Mouse (Mus musculus) CH12.LX (cell line): Measurements from ENCODE around the gene Mrpl49. TPM values are rescaled to one million over a fixed set of nuclear protein-coding genes. Genes with fewer than 3 reads are reported as not detected.
A peak's percentile ranks its signal among the peaks of the same experiment; 100 is the strongest.
"Not testable (repeated sequence)": the region's sequence is repeated elsewhere in the genome, so short reads cannot be mapped to it uniquely, and the experiment has no call there.

Experiments used
- DNase-seq: peaks from one replicate; pipeline ENCODE4 v3.0.0-alpha.2; 2013; ENCODE audit errors: extremely low read depth
- H3K27ac ChIP-seq: 2 replicates; pipeline ENCODE4 v1.5.1; 2012; ENCODE audit warnings: low read depth, mild to moderate bottlenecking, control low read depth, moderate library complexity; ENCODE audit not compliant: insufficient read depth
- H3K27me3 ChIP-seq: replicated peaks from 2 replicates; pipeline ENCODE3; 2012; ENCODE audit warnings: inconsistent platforms
- H3K36me3 ChIP-seq, 2 experiments: replicated peaks in 1 of 2; 2 replicates each; pipeline versions ENCODE3 to v1.6.1; 2012; ENCODE audit warnings: inconsistent platforms in 1 of 2, low read length in 1 of 2, mild to moderate bottlenecking in 1 of 2, mixed read lengths in 1 of 2, moderate library complexity in 1 of 2; ENCODE audit not compliant: control insufficient read depth in 1 of 2, insufficient read depth in 1 of 2
- H3K4me1 ChIP-seq, 2 experiments: 2 replicates each; pipeline ENCODE4 v1.6.1; 2012; ENCODE audit warnings: inconsistent platforms in 1 of 2, moderate library complexity in 1 of 2; ENCODE audit not compliant: insufficient read depth in 2 of 2, control insufficient read depth in 1 of 2
- H3K4me2 ChIP-seq: 2 replicates; pipeline ENCODE4 v1.6.1; 2012; ENCODE audit warnings: low read depth, mild to moderate bottlenecking, control low read depth; ENCODE audit not compliant: poor library complexity, insufficient read depth, severe bottlenecking
- H3K4me3 ChIP-seq, 3 experiments: fragments of 150-350 bp in 1 of 3; sonication (generic) in 1 of 3; replicated peaks in 1 of 3; 2 replicates each; pipeline versions ENCODE3 to v1.5.1; 2011 to 2012; ENCODE audit warnings: low read depth in 2 of 3, low read length in 2 of 3, mild to moderate bottlenecking in 2 of 3, moderate library complexity in 2 of 3, control low read depth in 1 of 3, improper control_type of control experiment in 1 of 3, inconsistent platforms in 1 of 3, mixed read lengths in 1 of 3; ENCODE audit not compliant: poor library complexity in 1 of 3
- H3K79me2 ChIP-seq: replicated peaks from 2 replicates; pipeline ENCODE4 v1.6.1; 2012; ENCODE audit warnings: mild to moderate bottlenecking, moderate library complexity; ENCODE audit not compliant: control insufficient read depth, poor library complexity, insufficient read depth, severe bottlenecking; ENCODE audit errors: extremely low read depth
- H3K9ac ChIP-seq: 2 replicates; pipeline ENCODE4 v1.6.1; 2012; ENCODE audit warnings: low read depth, mild to moderate bottlenecking, control low read depth, moderate library complexity; ENCODE audit not compliant: insufficient read depth
- H3K9me3 ChIP-seq: replicated peaks from 2 replicates; pipeline ENCODE3; 2012; ENCODE audit warnings: low read length, inconsistent platforms, mixed read lengths
- CTCF ChIP-seq, 2 experiments: IDR thresholded peaks in 1 of 2; conservative IDR thresholded peaks in 1 of 2; 2 replicates each; pipeline ENCODE4 v1.5.1; 2011 to 2012; ENCODE audit warnings: low read depth in 2 of 2, low read length in 2 of 2, improper control_type of control experiment in 1 of 2, inconsistent platforms in 1 of 2, mild to moderate bottlenecking in 1 of 2, moderate library complexity in 1 of 2
- ELF1 ChIP-seq: IDR thresholded peaks from 2 replicates; pipeline ENCODE4 v1.6.1; 2014; ENCODE audit warnings: low read depth, mild to moderate bottlenecking, inconsistent platforms, low read length, improper control_type of control experiment
- IRF4 ChIP-seq: IDR thresholded peaks from 2 replicates; pipeline ENCODE4 v1.6.1; 2014; ENCODE audit warnings: low read depth, mild to moderate bottlenecking, inconsistent platforms, low read length, improper control_type of control experiment
- JUN ChIP-seq: IDR thresholded peaks from 2 replicates; pipeline ENCODE4 v1.6.1; 2011; ENCODE audit warnings: low read depth, mild to moderate bottlenecking, low read length, improper control_type of control experiment, moderate library complexity; ENCODE audit not compliant: insufficient read depth
- JUND ChIP-seq: conservative IDR thresholded peaks from 2 replicates; pipeline ENCODE4 v1.6.1; 2011; ENCODE audit warnings: low read depth, low read length, improper control_type of control experiment
- MXI1 ChIP-seq: IDR thresholded peaks from 2 replicates; pipeline ENCODE4 v1.6.1; 2011; ENCODE audit warnings: mild to moderate bottlenecking, low read depth, low read length, improper control_type of control experiment
- MYC ChIP-seq: IDR thresholded peaks from 2 replicates; pipeline ENCODE4 v1.6.1; 2011; ENCODE audit warnings: low read depth, mild to moderate bottlenecking, improper control_type of control experiment, low read length
- POLR2A ChIP-seq: IDR thresholded peaks from 2 replicates; pipeline ENCODE4 v1.6.1; 2011; ENCODE audit warnings: low read depth, mild to moderate bottlenecking, improper control_type of control experiment, low read length
- POLR2AphosphoS2 ChIP-seq: IDR thresholded peaks from 2 replicates; pipeline ENCODE4 v1.6.1; 2011; ENCODE audit warnings: low read depth, low read length, improper control_type of control experiment
- RAD21 ChIP-seq: IDR thresholded peaks from 2 replicates; pipeline ENCODE4 v1.6.1; 2011; ENCODE audit warnings: low read depth, mild to moderate bottlenecking, low read length, improper control_type of control experiment, moderate library complexity
- SIN3A ChIP-seq: IDR thresholded peaks from 2 replicates; pipeline ENCODE4 v1.6.1; 2012; ENCODE audit warnings: low read length, improper control_type of control experiment, inconsistent platforms
- SMC3 ChIP-seq: IDR thresholded peaks from 2 replicates; pipeline ENCODE4 v1.6.1; 2011; ENCODE audit warnings: low read depth, low read length, improper control_type of control experiment
- TBP ChIP-seq: conservative IDR thresholded peaks from 2 replicates; pipeline ENCODE4 v1.6.1; 2011; ENCODE audit warnings: low read depth, low read length, improper control_type of control experiment
- dilution Hi-C: fragments of 300-500 bp; cut with MboI; formaldehyde crosslinking; loops from 2 replicates; pipeline ENCODE4 v1.14.3; 2020; ENCODE audit warnings: low sequenced_read_pairs; ENCODE audit not compliant: extremely low pct_unique_long_range_greater_than_20kb, extremely low pct_ligation_motif_present
- in situ Hi-C: fragments of 300-500 bp; cut with MboI; formaldehyde crosslinking; loops from 3 replicates; pipeline ENCODE4 v1.14.3; 2019; ENCODE audit warnings: low sequenced_read_pairs, low pct_ligation_motif_present, low pct_unique_long_range_greater_than_20kb, mixed read lengths
- polyA plus RNA-seq: library from polyadenylated mRNA; unstranded; fragments of >175 nt; gene quantifications from 2 replicates; pipeline ENCODE4 v1.2.1, GENCODE M21; 2012; ENCODE audit warnings: low read depth; ENCODE audit not compliant: insufficient read length
- total RNA-seq, 2 experiments: library from RNA; depleted of rRNA; stranded (reverse); fragments of 300-350 nt in 1 of 2; fragments of >200 nt in 1 of 2; gene quantifications; 2 replicates each; pipeline ENCODE4 v1.2.3; 2012 to 2014

The Mrpl49 gene
- total and polyA plus RNA-seq, 3 experiments = 37.4 to 66.6 (median 59.0) TPM

DNA sequence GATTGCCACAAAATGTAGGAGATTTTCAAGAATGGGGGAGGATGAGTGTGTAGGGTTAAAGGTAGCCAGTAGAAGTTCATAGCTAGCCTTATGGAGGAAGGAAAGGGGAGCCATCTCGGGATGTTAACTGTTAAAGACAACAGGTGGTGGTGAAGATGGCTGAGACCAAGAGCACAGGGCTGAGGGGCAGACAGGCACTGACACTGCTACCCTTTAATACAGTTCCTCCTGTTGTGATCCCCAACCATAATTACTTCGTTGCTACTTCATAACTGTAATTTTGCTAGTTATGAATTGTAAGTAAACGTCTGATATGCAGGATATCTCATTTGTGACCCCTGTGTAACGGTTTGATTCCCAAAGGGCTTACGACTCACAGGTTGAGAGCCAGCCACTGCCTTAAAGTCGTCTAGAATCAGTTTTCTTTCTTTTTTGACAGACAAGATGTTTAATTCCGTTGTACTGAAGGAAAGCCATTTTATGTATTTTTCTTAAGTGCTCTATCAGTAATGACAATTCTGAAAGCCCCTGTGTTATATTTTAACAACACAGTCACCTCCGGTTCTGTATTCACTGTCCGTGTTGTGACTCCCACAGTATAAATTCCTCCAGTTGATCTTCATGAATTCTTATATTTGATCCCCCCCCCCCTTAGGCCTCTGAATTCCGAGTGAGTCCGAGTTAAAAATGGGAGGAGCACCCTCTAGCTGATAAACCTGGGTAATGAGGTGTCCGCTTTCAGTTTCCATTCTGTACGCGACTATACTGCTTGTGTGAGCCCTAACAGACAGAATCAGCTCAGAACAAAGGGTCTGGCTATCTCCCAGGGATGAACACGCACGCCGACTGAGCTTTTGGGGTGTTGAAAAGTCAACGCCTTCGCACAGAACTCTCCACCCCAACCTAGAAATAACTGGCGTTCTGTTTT, 12.0 kb downstream of the Mrpl49 start:
- peak overlapping the region; percentile 99 for H3K27ac ChIP-seq
- H3K79me2 ChIP-seq = peaks cover 36% of the 10 kb centered on the region
- DNase-seq = peak; percentile 65
- peaks cover 29 to 52% of the 10 kb centered on the region in 2 experiments for H3K4me1 ChIP-seq
- peak overlapping the region; percentile 82 to 99 (median 98) for H3K4me3 ChIP-seq
- in situ Hi-C loops = no loop called here
- no peaks in the 10 kb centered on the region for H3K9me3 ChIP-seq
- peaks cover 23 to 26% of the 10 kb centered on the region in 2 experiments for H3K36me3 ChIP-seq
- no peak for TF ChIP-seq POLR2A
- no peak for TF ChIP-seq MXI1
- TF ChIP-seq IRF4 = peak; percentile 53; the same call in 1 of the 2 replicates
- peak; percentile 57 for TF ChIP-seq TBP
- TF ChIP-seq SIN3A = no peak
- TF ChIP-seq ELF1 = no peak
- TF ChIP-seq CTCF (conservative IDR thresholded peaks at IDR 0.05 in 1 of 2, IDR thresholded peaks at IDR 0.05 in 1 of 2; ENCODE audit: low read depth in 2 of 2, low read length in 2 of 2) = peak in 1 of 2 experiments; percentile 34; a peak in 2 of 4 replicates
- no peak for TF ChIP-seq POLR2AphosphoS2
- peak overlapping the region; percentile 97 for H3K9ac ChIP-seq
- H3K4me2 ChIP-seq = peak overlapping the region; percentile 59
- H3K27me3 ChIP-seq = no peaks in the 10 kb centered on the region
- dilution Hi-C loops = no loop called here

DNA sequence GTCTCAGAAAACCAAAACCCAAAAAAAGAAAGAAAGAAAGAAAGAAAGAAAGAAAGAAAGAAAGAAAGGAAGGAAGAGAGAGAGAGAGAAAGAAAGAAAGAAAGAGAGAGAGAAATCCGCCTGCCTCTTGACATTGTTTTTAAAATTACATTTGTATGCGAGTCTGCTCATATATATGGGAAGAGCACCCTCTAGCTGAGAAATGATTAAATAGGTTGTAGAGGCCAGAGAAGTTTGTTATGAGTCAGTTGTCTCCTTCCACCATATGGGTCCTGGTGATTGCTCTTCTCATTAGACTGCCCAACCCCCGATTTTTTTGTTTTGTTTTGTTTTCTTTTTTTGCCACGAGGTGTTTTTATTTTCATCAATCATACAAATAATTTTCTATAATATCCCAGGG, 13.5 kb downstream of the Mrpl49 start:
- Histone ChIP-seq H3K4me2 (peak overlapping the region; percentile 38; the same call in 1 of the 2 replicates), H3K36me3 (peaks cover 8 to 11% of the 10 kb centered on the region in 2 experiments), H3K9ac (0 out of 2 replicates have a peak overlapping the region, but pooled peaks have one; percentile 3), H3K4me1 (peaks cover 14 to 37% of the 10 kb centered on the region in 2 experiments), H3K79me2 (peaks cover 22% of the 10 kb centered on the region)
- TF ChIP-seq JUN (peak; percentile 40; the same call in 1 of the 2 replicates), SMC3 (peak; percentile 60), MYC (peak; percentile 61), SIN3A (peak; percentile 55), TBP (0 out of 2 replicates have a peak, but pooled peaks have one; percentile 37), IRF4 (peak; percentile 75; the same call in 1 of the 2 replicates), RAD21 (peak; percentile 78), JUND (peak; percentile 76), CTCF (conservative IDR thresholded peaks at IDR 0.05 in 1 of 2, IDR thresholded peaks at IDR 0.05 in 1 of 2; ENCODE audit: low read depth in 2 of 2, low read length in 2 of 2) (peak in 1 of 2 experiments; percentile 76; a peak in 3 of 4 replicates)
- dilution Hi-C loops, in situ Hi-C loops, H3K27ac ChIP-seq, H3K9me3 ChIP-seq, H3K4me3 ChIP-seq, H3K27me3 ChIP-seq: not testable (repeated sequence)
- DNase-seq = peak; percentile 68
